Mouse (Mus musculus) stomach, postnatal 0 days (tissue): ENCODE measurements at regions not wholly inside any gene's neighbourhood (a gene's known extent, or its start where the extent isn't known, plus 50 kb on each side); places are given as distances from the start of the nearest gene placed in this dataset.

Experiments used
- CTCF ChIP-seq: IDR thresholded peaks from 2 replicates; pipeline ENCODE4 v1.5.1; 2016; ENCODE audit warnings: antibody characterized with exemption, low read depth, mild to moderate bottlenecking, moderate library complexity
- EP300 ChIP-seq: optimal IDR thresholded peaks from 2 replicates; pipeline ENCODE3; 2016; ENCODE audit warnings: antibody characterized with exemption

- no peak for TF ChIP-seq EP300
- TF ChIP-seq CTCF = no peak
These were observed 131.6 kb downstream of the Rybp start for GRCm38 (mm10) chr6:100155676-100156075.
